Mouse (Mus musculus) small intestine, adult 2 months (tissue): Measurements from ENCODE around the gene Slc5a11.

ENCODE experiments used
- CTCF ChIP-seq: fragments of 200-500 bp; IDR thresholded peaks from 2 replicates; pipeline ENCODE4 v1.5.1; 2012; ENCODE audit warnings: low read depth, mild to moderate bottlenecking, control low read depth, inconsistent platforms, low read length, moderate library complexity, mixed read lengths; ENCODE audit not compliant: insufficient replicate concordance, insufficient read length; ENCODE audit errors: extremely low read depth
- POLR2A ChIP-seq: fragments of 200-500 bp; IDR thresholded peaks from 2 replicates; pipeline ENCODE4 v1.6.1; 2012; ENCODE audit warnings: low read depth, mild to moderate bottlenecking, control low read depth, inconsistent platforms, low read length, moderate library complexity

GRCm38 (mm10) chr7:123212316-123212715 lies 2.3 kb upstream of the Slc5a11 start:
- TF ChIP-seq POLR2A (no peak), CTCF (no peak)
